Mouse (Mus musculus): Measurements from ENCODE around the gene Mgll. TPM values are rescaled to one million over a fixed set of nuclear protein-coding genes. Genes with fewer than 3 reads are reported as not detected.

Mgll gene
- polyA plus RNA-seq, 1 experiment = 0.20 TPM

GRCm38 (mm10) chr6:88804966-88805577, 80.9 kb downstream of the Mgll start:
- no peaks in the 10 kb centered on the region for H3K4me1 ChIP-seq (ENCODE audit: control insufficient read depth, insufficient read depth, low read length)
- H3K4me3 ChIP-seq (ENCODE audit: insufficient read depth, low read length) = no peak overlapping the region
- TF ChIP-seq CTCF (IDR thresholded peaks at IDR 0.05; ENCODE audit: low read depth, low read length) (no peak), POLR2A (IDR thresholded peaks at IDR 0.05; ENCODE audit: borderline replicate concordance, low read depth, low read length) (no peak)
- no peak overlapping the region for H3K27ac ChIP-seq (ENCODE audit: insufficient read depth, low read depth, low read length)

GRCm38 (mm10) chr6:88809091-88810037, 85.2 kb downstream of the Mgll start:
- Histone ChIP-seq H3K4me1 (ENCODE audit: control insufficient read depth, insufficient read depth, low read length) (peaks cover 16% of the 10 kb centered on the region), H3K27ac (ENCODE audit: insufficient read depth, low read depth, low read length) (no peak overlapping the region), H3K4me3 (ENCODE audit: insufficient read depth, low read length) (no peak overlapping the region)
- TF ChIP-seq POLR2A (IDR thresholded peaks at IDR 0.05; ENCODE audit: borderline replicate concordance, low read depth, low read length) (no peak), CTCF (IDR thresholded peaks at IDR 0.05; ENCODE audit: low read depth, low read length) (no peak)

- H3K27ac ChIP-seq (ENCODE audit: insufficient read depth, low read depth, low read length) = no peak overlapping the region
- TF ChIP-seq CTCF (IDR thresholded peaks at IDR 0.05; ENCODE audit: low read depth, low read length) (no peak), POLR2A (IDR thresholded peaks at IDR 0.05; ENCODE audit: borderline replicate concordance, low read depth, low read length) (no peak)
- peaks cover 16% of the 10 kb centered on the region for H3K4me1 ChIP-seq (ENCODE audit: control insufficient read depth, insufficient read depth, low read length)
These were observed 86.1 kb downstream of the Mgll start for GRCm38 (mm10) chr6:88810291-88810690.

GRCm38 (mm10) chr6:88811396-88811795, 87.2 kb downstream of the Mgll start:
- TF ChIP-seq CTCF (IDR thresholded peaks at IDR 0.05; ENCODE audit: low read depth, low read length) = no peak
- TF ChIP-seq POLR2A (IDR thresholded peaks at IDR 0.05; ENCODE audit: borderline replicate concordance, low read depth, low read length) = no peak
- Histone ChIP-seq H3K4me1 (ENCODE audit: control insufficient read depth, insufficient read depth, low read length) (peaks cover 16% of the 10 kb centered on the region), H3K27ac (ENCODE audit: insufficient read depth, low read depth, low read length) (no peak overlapping the region; the same call in 1 of the 2 replicates), H3K4me3 (ENCODE audit: insufficient read depth, low read length) (no peak overlapping the region)

More at GRCm38 (mm10) chr6:88810291-88810690, 86.1 kb downstream of the Mgll start:
- H3K4me3 ChIP-seq (ENCODE audit: insufficient read depth, low read length) = no peak overlapping the region

- H3K4me3 ChIP-seq (ENCODE audit: insufficient read depth, low read length) = no peak overlapping the region
- no peak for TF ChIP-seq CTCF (IDR thresholded peaks at IDR 0.05; ENCODE audit: low read depth, low read length)
- TF ChIP-seq POLR2A (IDR thresholded peaks at IDR 0.05; ENCODE audit: borderline replicate concordance, low read depth, low read length) = no peak
- H3K4me1 ChIP-seq (ENCODE audit: control insufficient read depth, insufficient read depth, low read length) = peaks cover 16% of the 10 kb centered on the region
- H3K27ac ChIP-seq (ENCODE audit: insufficient read depth, low read depth, low read length) = peak overlapping the region; percentile 33; the same call in 1 of the 2 replicates
These were observed 87.7 kb downstream of the Mgll start for GRCm38 (mm10) chr6:88811880-88812400.

GRCm38 (mm10) chr6:88812886-88813285, 88.7 kb downstream of the Mgll start:
- Histone ChIP-seq H3K4me1 (ENCODE audit: control insufficient read depth, insufficient read depth, low read length) (peaks cover 16% of the 10 kb centered on the region), H3K27ac (ENCODE audit: insufficient read depth, low read depth, low read length) (no peak overlapping the region), H3K4me3 (ENCODE audit: insufficient read depth, low read length) (no peak overlapping the region)
- no peak; the same call in 1 of the 2 replicates for TF ChIP-seq CTCF (IDR thresholded peaks at IDR 0.05; ENCODE audit: low read depth, low read length)
- no peak for TF ChIP-seq POLR2A (IDR thresholded peaks at IDR 0.05; ENCODE audit: borderline replicate concordance, low read depth, low read length)

- no peak overlapping the region for H3K27ac ChIP-seq (ENCODE audit: insufficient read depth, low read depth, low read length)
- peaks cover 16% of the 10 kb centered on the region for H3K4me1 ChIP-seq (ENCODE audit: control insufficient read depth, insufficient read depth, low read length)
These were observed 89.6 kb downstream of the Mgll start for GRCm38 (mm10) chr6:88813832-88814231.

GRCm38 (mm10) chr6:88815036-88815435, 90.8 kb downstream of the Mgll start:
- Histone ChIP-seq H3K4me3 (ENCODE audit: insufficient read depth, low read length) (no peak overlapping the region), H3K27ac (ENCODE audit: insufficient read depth, low read depth, low read length) (no peak overlapping the region), H3K4me1 (ENCODE audit: control insufficient read depth, insufficient read depth, low read length) (peaks cover 16% of the 10 kb centered on the region)
- TF ChIP-seq CTCF (IDR thresholded peaks at IDR 0.05; ENCODE audit: low read depth, low read length) = no peak
- no peak for TF ChIP-seq POLR2A (IDR thresholded peaks at IDR 0.05; ENCODE audit: borderline replicate concordance, low read depth, low read length)

More at GRCm38 (mm10) chr6:88813832-88814231, 89.6 kb downstream of the Mgll start:
- no peak overlapping the region for H3K4me3 ChIP-seq (ENCODE audit: insufficient read depth, low read length)
- TF ChIP-seq POLR2A (IDR thresholded peaks at IDR 0.05; ENCODE audit: borderline replicate concordance, low read depth, low read length) (no peak), CTCF (IDR thresholded peaks at IDR 0.05; ENCODE audit: low read depth, low read length) (no peak)

- Histone ChIP-seq H3K4me3 (ENCODE audit: insufficient read depth, low read length) (no peak overlapping the region), H3K4me1 (ENCODE audit: control insufficient read depth, insufficient read depth, low read length) (peaks cover 17% of the 10 kb centered on the region), H3K27ac (ENCODE audit: insufficient read depth, low read depth, low read length) (no peak overlapping the region)
- no peak for TF ChIP-seq CTCF (IDR thresholded peaks at IDR 0.05; ENCODE audit: low read depth, low read length)
- no peak for TF ChIP-seq POLR2A (IDR thresholded peaks at IDR 0.05; ENCODE audit: borderline replicate concordance, low read depth, low read length)
These were observed 91.3 kb downstream of the Mgll start for GRCm38 (mm10) chr6:88815489-88815888.

Data from bone marrow macrophage, adult 2 months (primary cell).